Mouse (Mus musculus) lung, adult 2 months (tissue): ENCODE measurements around the gene Bdh2.

ENCODE experiments used
- CTCF ChIP-seq: fragments of 200-500 bp; IDR thresholded peaks from 2 replicates; pipeline ENCODE4 v1.5.1; 2011; ENCODE audit warnings: mild to moderate bottlenecking, low read length, control low read depth; ENCODE audit not compliant: insufficient read depth
- POLR2A ChIP-seq: fragments of 200-500 bp; IDR thresholded peaks from 2 replicates; pipeline ENCODE4 v1.6.1; 2011; ENCODE audit warnings: low read depth, mild to moderate bottlenecking, control low read depth, low read length, borderline replicate concordance; ENCODE audit errors: extremely low read depth

DNA sequence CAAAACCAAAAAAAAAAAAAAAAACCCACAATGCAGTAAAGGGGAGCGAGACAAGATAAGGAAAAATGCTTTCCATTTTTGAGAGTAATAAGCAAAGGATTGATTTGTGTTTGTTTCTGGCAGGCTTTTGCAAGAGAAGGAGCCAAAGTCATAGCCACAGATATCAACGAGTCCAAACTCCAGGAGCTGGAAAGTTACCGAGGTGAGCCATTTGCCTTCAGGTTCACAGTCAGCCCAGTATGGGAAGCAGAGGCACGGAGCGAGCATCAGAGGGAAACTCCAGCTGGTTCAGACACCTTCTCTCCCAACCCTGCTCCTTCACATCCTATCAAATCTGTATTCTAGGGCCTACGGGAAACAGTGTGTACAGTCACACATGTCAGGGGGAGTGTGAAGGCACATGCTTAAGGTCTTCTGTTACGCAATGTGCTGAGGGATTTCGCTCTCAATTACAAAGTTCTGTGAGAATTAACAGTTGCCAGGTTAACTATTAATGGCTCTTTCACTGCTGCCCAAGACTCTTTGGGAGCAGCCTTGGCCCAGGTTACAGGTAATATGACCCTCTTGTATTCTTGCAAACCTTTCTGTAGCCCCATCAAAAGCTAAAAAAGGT, 7.2 kb downstream of the Bdh2 start:
- TF ChIP-seq CTCF (no peak), POLR2A (no peak)
